Mouse (Mus musculus): ENCODE measurements at regions not wholly inside any gene's neighbourhood (a gene's known extent, or its start where the extent isn't known, plus 50 kb on each side); places are given as distances from the start of the nearest gene placed in this dataset.

GRCm38 (mm10) chrX:145602085-145602484, 97.1 kb upstream of the Amot start:
- TF ChIP-seq USF2 (IDR thresholded peaks at IDR 0.05; ENCODE audit: borderline replicate concordance in 1 of 2, insufficient read depth in 1 of 2, low read depth in 1 of 2, low read length in 2 of 2): no peak
- TF ChIP-seq POLR2A (IDR thresholded peaks at IDR 0.05; ENCODE audit: control insufficient read depth in 1 of 2, insufficient read depth in 1 of 2, low read depth in 1 of 2, low read length in 2 of 2, poor library complexity in 1 of 2): no peak
- no peak for TF ChIP-seq GATA1 (IDR thresholded peaks at IDR 0.05; ENCODE audit: low read depth, low read length)
- TF ChIP-seq CTCF (IDR thresholded peaks at IDR 0.05 in 2 of 3, conservative IDR thresholded peaks at IDR 0.05 in 1 of 3; ENCODE audit: control insufficient read depth in 1 of 3, insufficient read depth in 1 of 3, low read depth in 2 of 3, low read length in 3 of 3, poor library complexity in 1 of 3, severe bottlenecking in 1 of 3): no peak
